8 mouse cellular contexts compared by ENCODE assay signal in genomic region chr11:16950976-16951760, GRCm38 (mm10). TPM values are rescaled to one million over a fixed set of nuclear protein-coding genes. Genes with fewer than 3 reads are reported as not detected.
DNase-seq lines count a peak whose midpoint lies in the region; ATAC-seq and TF ChIP-seq lines count a peak whose summit lies in the region.

TSS of gene Fbxo48 (plus strand) at chr11:16951375.

- H3K4me1 ChIP-seq in forebrain, embryonic 10.5 days, result peaks cover 21% of the 10 kb centered on the region
- peaks cover 22% of the 10 kb centered on the region for H3K4me1 ChIP-seq in heart, embryonic 15.5 days (replicated peaks)
- H3K4me1 ChIP-seq in liver, embryonic 14.5 days (replicated peaks; ENCODE audit: control insufficient read depth in 2 of 2, insufficient read depth in 2 of 2, low read length in 1 of 2), result peaks cover 3 to 11% of the 10 kb centered on the region in 2 experiments
- no peaks in the 10 kb centered on the region for H3K4me1 ChIP-seq in neural tube, embryonic 11.5 days (ENCODE audit: control insufficient read depth, insufficient read depth, low read length)
- H3K4me1 ChIP-seq in stomach, postnatal 0 days (replicated peaks; ENCODE audit: control insufficient read depth, insufficient read depth), result no peaks in the 10 kb centered on the region

- WGBS in forebrain, embryonic 10.5 days, result under 1% methylated on average over 38 of the region's 38 CpGs
- WGBS in heart, embryonic 15.5 days, result under 1% methylated on average over 38 of the region's 38 CpGs
- under 1% methylated on average over 38 of the region's 38 CpGs for WGBS in liver, embryonic 14.5 days (ENCODE audit: insufficient replicate concordance)
- under 1% methylated on average over 38 of the region's 38 CpGs for WGBS in neural tube, embryonic 11.5 days
- under 1% methylated on average over 38 of the region's 38 CpGs for WGBS in stomach, postnatal 0 days

- TF ChIP-seq CTCF in liver, embryonic 14.5 days (IDR thresholded peaks at IDR 0.05; ENCODE audit: low read depth), result no peak
- TF ChIP-seq CTCF in stomach, postnatal 0 days (IDR thresholded peaks at IDR 0.05; ENCODE audit: low read depth), result no peak

- ATAC-seq in heart, embryonic 15.5 days (replicated peaks; ENCODE audit: insufficient number of reproducible peaks, insufficient read depth, low FRiP score, low read depth), result peak; percentile 100
- ATAC-seq in liver, embryonic 14.5 days (ENCODE audit: insufficient read depth), result peak; percentile 99
- ATAC-seq in neural tube, embryonic 11.5 days (ENCODE audit: insufficient read depth, low FRiP score, low TSS enrichment), result peak; percentile 99
- ATAC-seq in stomach, postnatal 0 days (ENCODE audit: low FRiP score, low TSS enrichment), result peak; percentile 100

- DNase-seq in CD8-positive naive resting alpha-beta T cell, adult 2 months (ENCODE audit: low read depth in 2 of 2, low spot score in 2 of 2), result peak; percentile 95 to 96
- DNase-seq in c-Kit-positive CD71-negative TER-119-negative erythroid progenitor cells, embryonic 14.5 days (ENCODE audit: low read depth), result peak; percentile 98
- DNase-seq in forebrain, embryonic 10.5 days (ENCODE audit: extremely low spot score, low spot score), result peak; percentile 96
- peak; percentile 97 to 98 for DNase-seq in kidney, postnatal 25 days
- DNase-seq in liver, embryonic 14.5 days (ENCODE audit: low read depth in 3 of 3, low spot score in 3 of 3), result peak; percentile 99 to 100 (median 99)
- peak; percentile 97 for DNase-seq in neural tube, embryonic 11.5 days (ENCODE audit: low spot score)
- peak; percentile 98 for DNase-seq in stomach, postnatal 0 days (ENCODE audit: low spot score)

- H3K27me3 ChIP-seq in forebrain, embryonic 10.5 days (ENCODE audit: poor library complexity, severe bottlenecking), result no peaks in the 10 kb centered on the region
- H3K27me3 ChIP-seq in heart, embryonic 15.5 days, result no peaks in the 10 kb centered on the region
- H3K27me3 ChIP-seq in liver, embryonic 14.5 days (ENCODE audit: control insufficient read depth, insufficient read depth, low read length), result no peaks in the 10 kb centered on the region
- H3K27me3 ChIP-seq in neural tube, embryonic 11.5 days (ENCODE audit: control insufficient read depth, insufficient read depth, low read length), result no peaks in the 10 kb centered on the region
- no peaks in the 10 kb centered on the region for H3K27me3 ChIP-seq in stomach, postnatal 0 days (ENCODE audit: control insufficient read depth, insufficient read depth, low read length)

- H3K27ac ChIP-seq in forebrain, embryonic 10.5 days, result peak within 1 kb of the TSS; percentile 91
- peak within 1 kb of the TSS; percentile 61 for H3K27ac ChIP-seq in heart, embryonic 15.5 days
- peak within 1 kb of the TSS; percentile 74 for H3K27ac ChIP-seq in liver, embryonic 14.5 days
- 0 out of 2 replicates have a peak within 1 kb of the TSS, but pooled peaks have one; percentile 29 for H3K27ac ChIP-seq in neural tube, embryonic 11.5 days (ENCODE audit: low read depth, low read length)
- H3K27ac ChIP-seq in stomach, postnatal 0 days (replicated peaks), result no peak within 1 kb of the TSS; the same call in 1 of the 2 replicates

- H3K9ac ChIP-seq in heart, embryonic 15.5 days, result peak within 1 kb of the TSS; percentile 64
- H3K9ac ChIP-seq in liver, embryonic 14.5 days (replicated peaks), result peak within 1 kb of the TSS; percentile 97
- H3K9ac ChIP-seq in neural tube, embryonic 11.5 days (ENCODE audit: low read length), result peak within 1 kb of the TSS; percentile 72
- peak within 1 kb of the TSS; percentile 67 for H3K9ac ChIP-seq in stomach, postnatal 0 days (ENCODE audit: low read length)

- H3K9me3 ChIP-seq in forebrain, embryonic 10.5 days, result no peaks in the 10 kb centered on the region
- H3K9me3 ChIP-seq in heart, embryonic 15.5 days (replicated peaks), result no peaks in the 10 kb centered on the region
- H3K9me3 ChIP-seq in liver, embryonic 14.5 days (ENCODE audit: control insufficient read depth, low read length), result no peaks in the 10 kb centered on the region
- H3K9me3 ChIP-seq in neural tube, embryonic 11.5 days (ENCODE audit: control insufficient read depth, low read length), result no peaks in the 10 kb centered on the region
- H3K9me3 ChIP-seq in stomach, postnatal 0 days (ENCODE audit: control insufficient read depth, low read length), result no peaks in the 10 kb centered on the region

- peak within 1 kb of the TSS; percentile 71 for H3K4me3 ChIP-seq in forebrain, embryonic 10.5 days
- H3K4me3 ChIP-seq in heart, embryonic 15.5 days, result peak within 1 kb of the TSS; percentile 70
- peak within 1 kb of the TSS; percentile 85 to 93 for H3K4me3 ChIP-seq in liver, embryonic 14.5 days (ENCODE audit: insufficient read depth in 1 of 2, low read depth in 2 of 2, low read length in 2 of 2)
- H3K4me3 ChIP-seq in neural tube, embryonic 11.5 days (ENCODE audit: low read depth, low read length), result peak within 1 kb of the TSS; percentile 64
- H3K4me3 ChIP-seq in stomach, postnatal 0 days (ENCODE audit: low read depth, low read length), result peak within 1 kb of the TSS; percentile 62

- H3K4me2 ChIP-seq in heart, embryonic 15.5 days, result peak within 1 kb of the TSS; percentile 86
- peak within 1 kb of the TSS; percentile 81 for H3K4me2 ChIP-seq in liver, embryonic 14.5 days (ENCODE audit: low read depth)
- peak within 1 kb of the TSS; percentile 77 for H3K4me2 ChIP-seq in neural tube, embryonic 11.5 days (ENCODE audit: low read depth)
- peak within 1 kb of the TSS; percentile 93 for H3K4me2 ChIP-seq in stomach, postnatal 0 days (replicated peaks; ENCODE audit: low read depth)

- TF ChIP-seq EP300 in liver, embryonic 14.5 days (IDR thresholded peaks at IDR 0.05; ENCODE audit: low read depth), result no peak
- TF ChIP-seq EP300 in stomach, postnatal 0 days (optimal IDR thresholded peaks at IDR 0.05), result no peak

- H3K36me3 ChIP-seq in forebrain, embryonic 10.5 days (replicated peaks), result peaks cover 24% of the 10 kb centered on the region
- H3K36me3 ChIP-seq in heart, embryonic 15.5 days, result no peaks in the 10 kb centered on the region
- H3K36me3 ChIP-seq in liver, embryonic 14.5 days (replicated peaks; ENCODE audit: control insufficient read depth, insufficient read depth, low read depth), result no peaks in the 10 kb centered on the region; the same call in 1 of the 2 replicates
- no peaks in the 10 kb centered on the region for H3K36me3 ChIP-seq in neural tube, embryonic 11.5 days (ENCODE audit: control insufficient read depth, insufficient read depth, low read length)
- no peaks in the 10 kb centered on the region for H3K36me3 ChIP-seq in stomach, postnatal 0 days (ENCODE audit: control insufficient read depth, insufficient read depth, low read length)

RNA-seq across cellular contexts. Expression of gene Fbxo48, which starts in this region (rescaled TPM):
- 2.2 TPM in 2 replicates for polyA plus RNA-seq in forebrain, embryonic 10.5 days (2016; fragmentation: Nextera tagmentation; extraction: Ambion mirVana)
- polyA plus RNA-seq in heart, embryonic 15.5 days (2015; fragmentation: Nextera tagmentation; extraction: Ambion mirVana), result 0.77 and 1.3 TPM in 2 replicates
- 1.8 and 3.5 TPM in 2 replicates for polyA plus RNA-seq in liver, embryonic 14.5 days (2012; rRNA removed)
- 1.8 and 1.9 TPM in 2 replicates for polyA plus RNA-seq in liver, embryonic 14.5 days (2014; fragmentation: Nextera tagmentation; extraction: Ambion mirVana)
- 1.4 and 1.6 TPM in 2 replicates for polyA plus RNA-seq in neural tube, embryonic 11.5 days (2014; fragmentation: Nextera tagmentation; extraction: Ambion mirVana)
- polyA plus RNA-seq in stomach, postnatal 0 days (2015; fragmentation: Nextera tagmentation; extraction: Ambion mirVana), result 0.21 and 0.35 TPM in 2 replicates

Comparison
In these comparisons a context has a peak if more than half of its experiments do, and no peak if none do; other contexts are left out.
1. Peak in DNase-seq, ATAC-seq, H3K4me3 ChIP-seq, H3K9ac ChIP-seq and H3K4me2 ChIP-seq in stomach, postnatal 0 days; RNA of the gene not detected or under 1 TPM.